Mouse (Mus musculus) testis, adult 2 months (tissue): ENCODE results near the gene Nme4. TPM values are rescaled to one million over a fixed set of nuclear protein-coding genes. Genes with fewer than 3 reads are reported as not detected.

Source experiments
- H3K27ac ChIP-seq: fragments of 200-500 bp; 2 replicates; pipeline ENCODE4 v1.5.1; 2012; ENCODE audit warnings: low read depth, low read length; ENCODE audit not compliant: control insufficient read depth, insufficient read depth
- H3K27me3 ChIP-seq: fragments of 200-500 bp; 2 replicates; pipeline ENCODE4 v1.6.1; 2012; ENCODE audit warnings: mild to moderate bottlenecking, low read length, moderate library complexity; ENCODE audit not compliant: control insufficient read depth, insufficient read depth
- H3K36me3 ChIP-seq: fragments of 200-500 bp; 2 replicates; pipeline ENCODE4 v1.6.1; 2012; ENCODE audit warnings: mild to moderate bottlenecking, low read length; ENCODE audit not compliant: control insufficient read depth, insufficient read depth
- H3K4me1 ChIP-seq: fragments of 200-500 bp; 2 replicates; pipeline ENCODE4 v1.6.1; 2012; ENCODE audit warnings: low read length; ENCODE audit not compliant: control insufficient read depth, insufficient read depth
- H3K4me3 ChIP-seq: fragments of 200-500 bp; 2 replicates; pipeline ENCODE4 v1.5.1; 2012; ENCODE audit warnings: low read depth, mild to moderate bottlenecking, low read length, moderate library complexity, mixed read lengths; ENCODE audit not compliant: control insufficient read depth
- CTCF ChIP-seq: fragments of 200-500 bp; IDR thresholded peaks from 2 replicates; pipeline ENCODE4 v1.5.1; 2012; ENCODE audit warnings: low read depth, mild to moderate bottlenecking, inconsistent platforms, low read length, moderate library complexity; ENCODE audit not compliant: control insufficient read depth, insufficient read depth, insufficient replicate concordance
- POLR2A ChIP-seq: fragments of 200-500 bp; IDR thresholded peaks from 2 replicates; pipeline ENCODE4 v1.6.1; 2012; ENCODE audit warnings: low read depth, mild to moderate bottlenecking, inconsistent platforms, low read length, moderate library complexity; ENCODE audit not compliant: control insufficient read depth
- polyA plus RNA-seq: library from polyadenylated mRNA; depleted of rRNA; stranded (reverse); fragments of >200 nt; gene quantifications from 2 replicates; pipeline ENCODE4 v1.2.3, GENCODE M21; 2012; rRNA removed

The Nme4 gene
- polyA plus RNA-seq: 5.3 and 5.4 TPM in 2 replicates

GRCm38 (mm10) chr17:26095121-26095740 lies at the start of gene Nme4:
Gene Nme4 (minus strand): TSS chr17:26095602.
- H3K4me3 ChIP-seq: peak within 1 kb of the TSS; percentile 78
- no peaks in the 10 kb centered on the region for H3K36me3 ChIP-seq
- H3K27ac ChIP-seq: no peak within 1 kb of the TSS
- no peak for TF ChIP-seq CTCF
- H3K27me3 ChIP-seq: no peaks in the 10 kb centered on the region
- peaks cover 5% of the 10 kb centered on the region for H3K4me1 ChIP-seq

GRCm38 (mm10) chr17:26143386-26143785 lies 48.0 kb upstream of the Nme4 start:
- Histone ChIP-seq H3K4me1 (no peaks in the 10 kb centered on the region; the same call in 1 of the 2 replicates), H3K4me3 (no peak overlapping the region), H3K27me3 (no peaks in the 10 kb centered on the region), H3K36me3 (no peaks in the 10 kb centered on the region; the same call in 1 of the 2 replicates), H3K27ac (no peak overlapping the region)
- TF ChIP-seq POLR2A: no peak
- TF ChIP-seq CTCF: no peak

GRCm38 (mm10) chr17:26142796-26143195 lies 47.4 kb upstream of the Nme4 start:
- no peak overlapping the region for H3K27ac ChIP-seq
- H3K27me3 ChIP-seq: no peaks in the 10 kb centered on the region
- TF ChIP-seq POLR2A (no peak), CTCF (no peak)
- H3K4me3 ChIP-seq: no peak overlapping the region
- H3K4me1 ChIP-seq: peaks cover under 1% of the 10 kb centered on the region
- H3K36me3 ChIP-seq: no peaks in the 10 kb centered on the region; the same call in 1 of the 2 replicates

- Histone ChIP-seq H3K4me1 (peaks cover 8% of the 10 kb centered on the region), H3K27ac (peak overlapping the region; percentile 86), H3K36me3 (no peaks in the 10 kb centered on the region; the same call in 1 of the 2 replicates), H3K4me3 (peak overlapping the region; percentile 98), H3K27me3 (no peaks in the 10 kb centered on the region)
- no peak for TF ChIP-seq POLR2A
- no peak for TF ChIP-seq CTCF
Measured at GRCm38 (mm10) chr17:26138901-26139381, 43.5 kb upstream of the Nme4 start.

- Histone ChIP-seq H3K27ac (peak within 1 kb of the TSS; percentile 86), H3K4me3 (peak within 1 kb of the TSS; percentile 98), H3K27me3 (no peaks in the 10 kb centered on the region), H3K36me3 (no peaks in the 10 kb centered on the region; the same call in 1 of the 2 replicates), H3K4me1 (peaks cover 8% of the 10 kb centered on the region)
- TF ChIP-seq CTCF (0 out of 2 replicates have a peak, but pooled peaks have one; percentile 9), POLR2A (peak; percentile 66)
Measured at GRCm38 (mm10) chr17:26138239-26138836, 42.9 kb upstream of the Nme4 start, which contains the start of gene Axin1. Gene Axin1 (plus strand): TSS chr17:26138688.

- H3K4me1 ChIP-seq: peaks cover 8% of the 10 kb centered on the region
- peak overlapping the region; percentile 83 for H3K27ac ChIP-seq
- no peaks in the 10 kb centered on the region for H3K36me3 ChIP-seq
- no peaks in the 10 kb centered on the region for H3K27me3 ChIP-seq
- H3K4me3 ChIP-seq: peak overlapping the region; percentile 98
- TF ChIP-seq POLR2A (no peak), CTCF (no peak)
Measured at GRCm38 (mm10) chr17:26137751-26138130, 42.3 kb upstream of the Nme4 start.

GRCm38 (mm10) chr17:26137106-26137750 lies 41.8 kb upstream of the Nme4 start:
- H3K27me3 ChIP-seq: no peaks in the 10 kb centered on the region
- H3K36me3 ChIP-seq: no peaks in the 10 kb centered on the region
- H3K4me3 ChIP-seq: no peak overlapping the region
- H3K27ac ChIP-seq: no peak overlapping the region
- TF ChIP-seq CTCF: no peak
- TF ChIP-seq POLR2A: no peak
- H3K4me1 ChIP-seq: peaks cover 8% of the 10 kb centered on the region
